Mouse (Mus musculus) CH12F3 (cell line): ENCODE data around the gene Lyrm9.

Experiments
- in situ Hi-C: fragments of 300-500 bp; cut with MboI; formaldehyde crosslinking; loops from 2 replicates; pipeline ENCODE4 v1.14.3; 2020; ENCODE audit warnings: low sequenced_read_pairs

Gene Lyrm9

GRCm38 (mm10) chr11:78826442-78827013 lies at the start of gene Lyrm9:
Lyrm9 (plus strand) TSS chr11:78826584.
- in situ Hi-C loops, result loop anchor here (10.0 kb wide), 1 partner anchor 262 kb away; no protein-coding TSS in a partner anchor

- in situ Hi-C loops, result no loop called here
These were observed 48.3 kb upstream of the Lyrm9 start for GRCm38 (mm10) chr11:78777851-78778680.

- in situ Hi-C loops, result no loop called here
These were observed 46.4 kb upstream of the Lyrm9 start for GRCm38 (mm10) chr11:78780002-78780401.

- in situ Hi-C loops, result no loop called here
These were observed 45.8 kb upstream of the Lyrm9 start for GRCm38 (mm10) chr11:78780571-78780970.

DNA sequence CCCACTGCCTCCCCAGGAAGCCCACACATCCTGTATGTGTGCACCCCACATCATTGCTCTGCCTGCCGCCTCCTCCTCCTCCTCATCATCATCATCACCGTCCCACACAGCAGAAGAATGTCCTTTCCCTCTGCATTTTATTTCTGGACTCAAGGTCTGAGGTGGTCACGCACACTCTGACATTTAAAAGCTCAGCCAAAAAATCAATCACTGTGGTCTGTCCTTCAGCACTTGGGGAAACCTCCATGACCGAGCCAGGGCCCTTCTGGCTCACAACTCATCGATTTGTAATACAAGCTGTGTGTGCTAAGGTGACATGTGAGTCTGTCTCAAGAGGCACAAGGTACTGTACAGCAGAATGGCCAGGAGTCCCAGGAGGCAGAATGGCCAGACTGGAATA lies 44.1 kb upstream of the Lyrm9 start:
- in situ Hi-C loops, result no loop called here

GRCm38 (mm10) chr11:78782791-78783347 lies 43.5 kb upstream of the Lyrm9 start:
- in situ Hi-C loops, result no loop called here

DNA sequence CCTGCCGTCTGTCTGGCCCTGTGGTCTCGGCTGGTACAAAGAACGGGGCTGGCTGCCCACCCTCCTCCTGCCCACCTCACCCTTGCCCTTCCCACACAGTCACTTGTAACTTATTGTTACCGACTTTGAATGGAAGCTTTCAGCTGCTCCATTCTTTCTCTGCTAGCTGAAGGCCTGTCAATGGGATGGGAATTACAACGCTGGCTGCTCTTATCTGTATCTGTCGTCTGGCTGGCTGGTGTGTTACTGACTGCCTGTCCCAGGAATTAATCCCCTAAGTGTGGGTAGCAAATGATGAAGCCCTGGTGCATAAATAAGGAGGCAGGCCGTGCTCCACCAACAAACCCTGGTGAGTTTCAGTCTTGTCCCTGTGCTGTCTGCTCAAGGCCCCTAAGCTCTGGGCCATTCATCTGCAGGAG lies 40.4 kb upstream of the Lyrm9 start:
- in situ Hi-C loops, result no loop called here

DNA sequence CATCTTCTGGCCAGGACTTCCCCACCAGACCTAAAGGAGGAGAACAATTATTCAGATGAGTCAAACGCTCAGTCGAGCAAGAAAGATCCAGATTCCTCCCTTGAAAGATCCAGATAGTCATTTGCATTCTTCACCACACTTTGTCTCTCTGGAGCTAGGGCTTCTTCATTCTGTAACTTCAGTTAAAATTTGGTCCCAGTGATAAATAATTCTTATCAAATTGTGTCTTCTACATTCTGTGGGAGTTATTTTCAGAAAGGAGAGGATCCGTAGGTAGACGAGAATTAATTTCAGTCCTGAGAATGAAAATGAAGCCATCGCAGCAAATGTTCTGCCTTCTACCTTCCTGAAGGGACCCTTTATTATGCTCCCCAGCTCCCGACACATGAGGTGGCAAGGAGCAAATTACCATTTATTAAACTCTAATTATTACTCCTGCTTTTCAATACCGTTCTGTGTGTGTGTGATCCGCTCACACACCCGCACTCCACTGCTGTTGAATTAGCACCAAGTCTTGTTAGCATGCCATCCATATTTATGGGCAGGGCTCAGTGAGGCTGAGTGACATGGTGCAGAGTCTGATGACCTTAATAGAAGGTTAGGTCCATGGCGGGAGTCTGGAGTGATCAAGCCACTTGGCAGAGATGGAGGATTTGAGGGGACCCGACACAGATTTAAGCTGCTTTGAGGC lies 36.9 kb upstream of the Lyrm9 start:
- in situ Hi-C loops, result no loop called here

DNA sequence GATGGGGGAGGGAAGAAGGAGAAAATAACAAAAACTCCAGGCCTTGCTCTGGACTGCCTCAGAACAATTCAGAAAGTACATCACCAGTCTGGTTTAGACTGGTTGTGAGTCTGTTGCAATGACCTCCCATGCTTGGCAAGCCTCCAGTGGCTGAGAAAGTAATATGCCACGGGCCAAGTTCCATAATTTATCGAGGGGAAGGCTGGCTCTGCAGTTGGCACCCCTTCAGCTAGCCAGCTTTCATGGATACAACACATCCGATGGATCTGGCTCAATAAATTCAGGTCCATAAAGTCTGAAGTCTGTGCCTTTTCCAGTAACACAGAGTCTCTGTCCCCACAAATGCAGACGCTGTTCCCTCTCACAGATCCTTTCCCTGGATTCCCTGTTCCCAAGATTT lies 34.8 kb upstream of the Lyrm9 start:
- in situ Hi-C loops, result no loop called here

GRCm38 (mm10) chr11:78792055-78792454 lies 34.3 kb upstream of the Lyrm9 start:
- in situ Hi-C loops, result no loop called here

DNA sequence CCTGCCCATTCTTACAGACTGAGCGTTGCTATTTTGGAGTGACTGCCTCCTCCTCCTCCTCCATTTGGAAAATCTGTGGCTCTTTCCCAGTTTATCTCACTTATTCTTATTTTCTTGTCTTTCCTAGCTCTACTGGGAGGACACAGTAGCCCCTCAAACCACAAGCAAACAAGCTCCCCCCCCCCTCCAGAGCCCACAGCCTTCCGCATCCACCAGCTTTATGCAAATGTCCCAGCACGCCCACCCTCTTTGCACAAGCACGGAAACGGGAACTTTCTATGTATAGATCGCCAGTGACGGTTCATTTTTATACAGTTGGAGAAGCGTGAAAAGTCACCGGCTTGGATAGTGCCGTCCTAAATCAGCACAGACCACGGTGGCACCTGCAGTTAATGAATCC lies 33.9 kb upstream of the Lyrm9 start:
- in situ Hi-C loops, result no loop called here

DNA sequence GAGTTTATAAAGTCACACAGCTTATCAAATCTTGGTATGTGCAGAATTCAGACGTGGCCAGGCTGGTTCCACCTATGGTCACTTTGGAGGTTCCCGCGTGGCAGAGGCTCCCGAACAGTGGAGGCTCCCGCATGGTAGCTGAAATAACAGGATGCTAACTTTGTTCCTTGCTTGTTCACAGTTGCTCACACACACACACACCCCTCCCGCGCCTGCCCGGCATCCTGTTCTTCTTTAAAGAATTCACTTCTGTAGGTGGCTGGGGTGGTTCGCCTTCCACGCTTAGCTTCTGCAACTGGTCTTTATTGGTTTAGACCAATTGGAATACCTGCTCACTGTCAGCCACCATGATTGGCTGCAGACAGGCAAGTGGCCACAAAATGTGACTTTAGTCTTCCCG lies 33.3 kb upstream of the Lyrm9 start:
- in situ Hi-C loops, result no loop called here

DNA sequence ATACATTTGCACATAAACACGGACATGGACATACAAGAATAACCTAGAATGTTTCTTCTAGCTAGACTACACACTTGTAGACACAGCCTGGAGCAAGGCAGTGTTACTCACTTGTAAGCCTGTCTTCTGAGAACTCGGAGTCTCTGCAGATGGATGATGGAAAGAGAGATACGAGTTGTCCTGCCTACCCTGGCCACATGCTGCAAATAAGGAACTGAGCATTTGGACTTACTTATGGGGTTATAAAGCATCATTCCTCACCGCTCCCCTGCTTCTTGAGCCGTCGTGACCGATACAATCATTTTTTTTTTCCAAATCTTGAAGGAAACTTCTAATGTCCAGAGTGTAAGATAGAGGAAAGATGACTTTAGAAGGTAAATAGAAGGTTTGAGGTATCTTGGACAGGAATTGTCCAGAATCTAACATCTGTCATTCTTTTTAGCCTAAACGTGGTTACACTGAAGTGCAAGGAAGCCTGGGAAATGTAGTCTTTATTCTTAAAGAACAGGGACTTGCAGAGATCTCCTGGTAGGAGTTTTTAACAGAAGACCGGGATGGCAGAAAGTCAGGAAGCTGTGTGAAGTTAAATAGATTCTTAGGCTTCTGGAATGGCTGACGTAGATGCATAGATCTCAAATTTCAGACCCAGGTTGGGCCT lies 30.2 kb upstream of the Lyrm9 start:
- in situ Hi-C loops, result no loop called here

DNA sequence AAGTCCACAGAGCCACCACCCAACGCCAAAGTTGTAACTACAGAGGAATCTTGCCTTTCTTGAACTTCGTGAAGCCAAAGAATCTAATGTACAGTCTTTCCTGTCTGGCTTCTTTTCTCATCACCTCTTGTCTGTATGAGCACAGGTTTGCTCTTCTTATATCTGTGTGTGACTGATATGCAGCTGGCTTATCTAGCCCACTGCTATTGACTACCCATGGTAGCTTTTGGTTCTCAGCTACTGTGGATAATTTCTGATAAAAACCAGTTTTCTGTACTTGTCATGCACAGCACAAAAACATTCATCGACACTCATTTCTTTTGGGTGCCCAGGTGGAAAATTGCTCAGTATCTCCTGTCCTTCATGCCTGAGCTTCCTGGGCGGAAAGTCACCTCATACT lies 25.3 kb upstream of the Lyrm9 start:
- in situ Hi-C loops, result no loop called here

DNA sequence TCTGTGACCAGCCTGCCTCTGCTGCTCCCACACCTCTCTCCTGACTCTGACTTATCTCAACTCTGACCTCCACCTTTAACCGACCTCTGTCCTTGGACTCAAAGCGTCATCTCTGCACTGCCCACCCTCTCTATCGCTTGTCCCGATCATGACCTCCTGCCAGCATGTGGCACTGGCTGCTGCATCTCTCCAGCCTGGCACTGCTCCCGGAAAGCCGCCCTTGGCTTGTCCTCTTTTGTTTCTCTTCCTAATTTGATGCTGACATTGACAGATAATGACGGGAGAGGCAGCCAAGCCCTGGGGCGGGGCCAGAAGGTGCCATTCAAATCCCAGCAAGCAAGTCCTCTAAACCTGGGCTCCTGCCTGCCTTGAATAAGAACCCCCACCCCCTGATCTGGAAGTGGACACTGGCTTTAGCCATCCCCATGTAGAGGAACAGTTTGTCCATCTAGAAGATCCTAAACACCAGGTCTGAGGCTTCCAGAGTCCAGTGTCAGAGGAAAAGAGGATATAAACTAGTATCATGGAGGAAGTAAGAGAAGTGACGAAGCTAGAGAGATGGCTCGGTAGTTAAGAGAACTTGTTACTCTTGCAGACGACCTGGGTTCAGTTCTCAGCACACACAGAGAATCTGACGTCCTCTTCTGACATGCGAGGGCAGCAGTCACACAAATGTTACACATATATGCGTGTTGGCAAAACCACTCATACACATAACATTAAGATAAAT lies 22.6 kb upstream of the Lyrm9 start:
- in situ Hi-C loops, result no loop called here

- in situ Hi-C loops, result no loop called here
These were observed 21.8 kb upstream of the Lyrm9 start for GRCm38 (mm10) chr11:78804551-78804950.

GRCm38 (mm10) chr11:78805198-78805597 lies 21.2 kb upstream of the Lyrm9 start:
- in situ Hi-C loops, result no loop called here

GRCm38 (mm10) chr11:78805691-78806137 lies 20.7 kb upstream of the Lyrm9 start:
- in situ Hi-C loops, result no loop called here

GRCm38 (mm10) chr11:78807341-78808108 lies 18.9 kb upstream of the Lyrm9 start:
- in situ Hi-C loops, result no loop called here

DNA sequence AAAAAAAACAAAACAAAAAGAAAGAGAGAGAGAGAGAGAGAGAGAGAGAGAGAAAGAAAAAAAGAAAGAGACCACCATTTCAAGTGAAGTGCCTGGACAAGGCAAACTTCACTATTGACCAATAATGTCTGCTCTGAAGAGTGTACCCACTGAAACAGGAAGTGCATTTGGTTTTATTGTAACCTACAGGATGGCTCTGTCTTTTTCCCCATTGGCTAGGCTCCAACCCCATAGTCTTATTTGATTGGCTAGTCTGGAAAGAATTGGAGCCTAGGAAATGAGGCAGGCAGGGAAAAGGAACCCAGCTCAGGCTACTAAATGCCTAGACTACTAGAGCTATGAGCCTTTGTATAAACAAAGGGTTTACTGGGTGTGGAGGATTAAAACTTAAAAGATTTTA lies 17.0 kb upstream of the Lyrm9 start:
- in situ Hi-C loops, result no loop called here
